Mouse (Mus musculus) erythroblast, embryonic 14.5 days (primary cell): ENCODE measurements around the gene Cdk5r1.

Experiments used
- GATA1 ChIP-seq: IDR thresholded peaks from 2 replicates; pipeline ENCODE4 v1.6.1; 2012; ENCODE audit warnings: low read length, inconsistent platforms, mixed read lengths
- TAL1 ChIP-seq: IDR thresholded peaks from 3 replicates; pipeline ENCODE4 v1.6.1; 2012; ENCODE audit warnings: low read length, inconsistent platforms, mixed read lengths

GRCm38 (mm10) chr11:80476222-80477189 lies at the start of gene Cdk5r1:
- TF ChIP-seq GATA1 (no peak), TAL1 (no peak)
